Mouse (Mus musculus) embryonic facial prominence, embryonic 12.5 days (tissue): ENCODE measurements around the gene Galnt9. TPM values are rescaled to one million over a fixed set of nuclear protein-coding genes. Genes with fewer than 3 reads are reported as not detected.

ENCODE experiments used
- ATAC-seq: fragments of 200-750 bp; cut with Nextera tagmentation; 2 replicates; pipeline ENCODE4 v1.8.0; 2017; ENCODE audit not compliant: insufficient number of reproducible peaks, insufficient read depth, low FRiP score, low TSS enrichment
- H3K27ac ChIP-seq: fragments of 300-500 bp; sonication (generic); 2 replicates; pipeline ENCODE4 v1.5.1; 2016; ENCODE audit warnings: mild to moderate bottlenecking
- H3K27me3 ChIP-seq: fragments of 300-500 bp; sonication (generic); 2 replicates; pipeline ENCODE4 v1.6.1; 2016; ENCODE audit warnings: mild to moderate bottlenecking, moderate library complexity
- H3K36me3 ChIP-seq: fragments of 300-500 bp; sonication (generic); 2 replicates; pipeline ENCODE4 v1.6.1; 2016; ENCODE audit warnings: mild to moderate bottlenecking
- H3K4me1 ChIP-seq: fragments of 300-500 bp; sonication (generic); 2 replicates; pipeline ENCODE4 v1.6.1; 2016
- H3K4me2 ChIP-seq: fragments of 300-500 bp; sonication (generic); replicated peaks from 2 replicates; pipeline ENCODE4 v1.6.1; 2016; ENCODE audit warnings: mild to moderate bottlenecking, moderate library complexity
- H3K4me3 ChIP-seq: fragments of 300-500 bp; sonication (generic); 2 replicates; pipeline ENCODE4 v1.5.1; 2016; ENCODE audit warnings: mild to moderate bottlenecking
- H3K9ac ChIP-seq: fragments of 300-500 bp; sonication (generic); 2 replicates; pipeline ENCODE4 v1.6.1; 2016; ENCODE audit warnings: mild to moderate bottlenecking, moderate library complexity
- H3K9me3 ChIP-seq: fragments of 300-500 bp; sonication (generic); 2 replicates; pipeline ENCODE4 v1.6.1; 2016; ENCODE audit warnings: mild to moderate bottlenecking, moderate library complexity
- WGBS: fragments of 180-500 bp; shearing (Covaris S2); methylation state at CpG from one replicate; pipeline ENCODE4 v1.1.7; 2016; 5-methylcytosine and 5-hydroxymethylcytosine counted together
- polyA plus RNA-seq: library from polyadenylated mRNA; unstranded; fragments of >200 nt; fragmentation: Nextera tagmentation; extraction: Ambion mirVana; gene quantifications from 2 replicates; pipeline ENCODE4 v1.2.1, GENCODE M21; 2016

Galnt9 gene
- polyA plus RNA-seq, 1 experiment from 2014 or later, result 1.6 TPM

DNA sequence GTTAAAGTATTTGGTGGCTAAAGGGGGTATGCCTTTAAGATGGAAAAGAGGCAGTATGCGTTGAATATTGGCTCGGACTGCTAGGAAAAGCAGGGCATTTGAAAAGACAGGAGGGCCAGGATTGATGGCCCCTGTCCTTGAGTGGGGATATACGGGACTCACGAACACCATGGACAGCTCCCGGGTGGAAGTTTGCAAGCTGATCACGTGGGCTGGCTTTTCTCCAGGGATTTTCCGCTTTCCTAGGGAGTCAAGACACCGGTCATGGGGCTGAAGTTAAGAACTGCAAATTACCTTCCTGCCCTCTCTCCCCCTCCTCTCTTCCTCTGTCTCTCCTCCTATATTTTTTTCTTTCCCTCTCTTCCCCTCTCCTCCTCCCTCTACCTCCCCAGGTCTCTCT is 14.2 kb downstream of the Galnt9 start:
- no peak overlapping the region for H3K4me3 ChIP-seq
- H3K4me1 ChIP-seq, result no peaks in the 10 kb centered on the region
- no peaks in the 10 kb centered on the region for H3K36me3 ChIP-seq
- no peak for ATAC-seq
- no peaks in the 10 kb centered on the region for H3K27me3 ChIP-seq
- no peak overlapping the region for H3K4me2 ChIP-seq
- no peak overlapping the region for H3K27ac ChIP-seq
- no peaks in the 10 kb centered on the region for H3K9me3 ChIP-seq
- 17% methylated on average over 8 of the region's 8 CpGs for WGBS
- H3K9ac ChIP-seq, result no peak overlapping the region

- 87% methylated on average over 8 of the region's 8 CpGs for WGBS
- Histone ChIP-seq H3K27me3 (no peaks in the 10 kb centered on the region), H3K36me3 (no peaks in the 10 kb centered on the region), H3K4me2 (no peak overlapping the region), H3K4me1 (no peaks in the 10 kb centered on the region), H3K9me3 (no peaks in the 10 kb centered on the region), H3K27ac (no peak overlapping the region), H3K9ac (no peak overlapping the region), H3K4me3 (no peak overlapping the region)
- no peak for ATAC-seq
Measured at GRCm38 (mm10) chr5:110559679-110560078, 15.5 kb downstream of the Galnt9 start.

GRCm38 (mm10) chr5:110562741-110563326 is 18.7 kb downstream of the Galnt9 start:
- Histone ChIP-seq H3K9ac (no peak overlapping the region), H3K27me3 (no peaks in the 10 kb centered on the region), H3K27ac (no peak overlapping the region), H3K4me2 (no peak overlapping the region), H3K4me1 (0 out of 2 replicates have a peak, but pooled peaks cover 4% of the 10 kb centered on the region), H3K9me3 (no peaks in the 10 kb centered on the region), H3K4me3 (no peak overlapping the region), H3K36me3 (no peaks in the 10 kb centered on the region)
- WGBS, result 85% methylated on average over 16 of the region's 16 CpGs
- ATAC-seq, result no peak

DNA sequence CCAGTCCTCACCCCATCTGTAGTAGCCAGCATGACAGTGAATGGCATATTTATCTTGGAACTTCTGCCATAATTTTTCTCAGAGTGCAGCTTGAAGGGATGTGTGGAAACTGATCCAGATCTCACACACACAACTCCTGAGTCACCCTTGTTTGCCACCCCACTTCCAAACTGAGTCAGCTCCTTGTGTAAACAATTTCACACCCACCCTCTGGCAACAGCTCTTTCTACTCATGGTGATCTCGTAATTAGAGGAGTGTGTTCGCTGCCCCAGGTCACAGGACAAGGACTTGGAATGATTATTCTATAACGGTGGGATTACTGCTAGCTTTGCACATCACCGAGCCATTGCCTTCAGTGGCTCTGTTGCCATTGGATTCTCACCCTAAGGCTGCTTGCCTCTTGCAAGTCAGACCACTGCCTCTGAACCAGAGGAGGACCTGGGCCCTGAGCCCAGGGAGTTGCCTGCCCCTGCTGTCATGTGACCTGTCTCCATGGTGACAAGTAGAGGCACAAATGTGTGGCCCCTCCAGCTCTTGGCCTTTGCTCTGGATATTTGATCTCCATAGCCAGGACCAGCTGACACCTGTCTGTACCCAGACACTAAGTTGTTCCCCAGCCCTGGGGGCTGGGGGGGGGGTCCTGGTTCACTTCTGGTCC is 21.0 kb downstream of the Galnt9 start:
- Histone ChIP-seq H3K36me3 (no peaks in the 10 kb centered on the region), H3K9me3 (no peaks in the 10 kb centered on the region), H3K27ac (no peak overlapping the region), H3K4me3 (no peak overlapping the region), H3K9ac (no peak overlapping the region), H3K4me1 (0 out of 2 replicates have a peak, but pooled peaks cover 4% of the 10 kb centered on the region), H3K4me2 (no peak overlapping the region), H3K27me3 (no peaks in the 10 kb centered on the region)
- ATAC-seq, result no peak
- WGBS, result 39% methylated on average over 4 of the region's 4 CpGs

- Histone ChIP-seq H3K27me3 (no peaks in the 10 kb centered on the region), H3K9me3 (no peaks in the 10 kb centered on the region), H3K4me3 (no peak overlapping the region), H3K36me3 (no peaks in the 10 kb centered on the region), H3K4me2 (no peak overlapping the region), H3K4me1 (0 out of 2 replicates have a peak, but pooled peaks cover 6% of the 10 kb centered on the region), H3K9ac (no peak overlapping the region), H3K27ac (no peak overlapping the region)
- no peak for ATAC-seq
- WGBS, result 79% methylated on average over 2 of the region's 2 CpGs
Measured at GRCm38 (mm10) chr5:110567547-110567946, 23.4 kb downstream of the Galnt9 start.

- Histone ChIP-seq H3K4me1 (0 out of 2 replicates have a peak, but pooled peaks cover 4% of the 10 kb centered on the region), H3K9ac (no peak overlapping the region), H3K27ac (no peak overlapping the region), H3K27me3 (0 out of 2 replicates have a peak, but pooled peaks cover 4% of the 10 kb centered on the region), H3K9me3 (no peaks in the 10 kb centered on the region), H3K4me3 (no peak overlapping the region), H3K4me2 (no peak overlapping the region), H3K36me3 (no peaks in the 10 kb centered on the region)
- 76% methylated on average over 6 of the region's 6 CpGs for WGBS
- no peak for ATAC-seq
Measured at GRCm38 (mm10) chr5:110574888-110575287, 30.7 kb downstream of the Galnt9 start.

DNA sequence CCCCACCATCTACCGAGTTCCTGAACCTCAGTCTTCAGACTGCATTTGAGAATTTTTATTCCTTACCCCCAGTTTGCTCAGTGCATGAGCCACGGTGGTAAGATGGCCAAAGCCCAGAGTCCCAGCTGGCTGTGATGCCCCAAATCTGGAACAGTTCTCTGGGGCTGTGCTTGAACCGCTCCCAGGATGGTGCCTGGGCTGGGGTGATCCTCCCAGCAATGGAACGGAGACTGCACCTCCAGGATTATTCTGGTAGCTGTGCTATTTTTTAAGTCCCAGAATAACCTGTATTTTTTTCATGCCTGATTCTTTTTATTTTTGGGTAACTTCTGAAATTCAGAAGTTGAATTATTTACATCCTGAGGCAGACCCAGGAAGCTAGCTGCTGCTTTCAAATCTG is 35.1 kb downstream of the Galnt9 start:
- WGBS, result 87% methylated on average over 4 of the region's 4 CpGs
- H3K27me3 ChIP-seq, result 0 out of 2 replicates have a peak, but pooled peaks cover 4% of the 10 kb centered on the region
- H3K4me1 ChIP-seq, result no peaks in the 10 kb centered on the region
- no peak overlapping the region for H3K9ac ChIP-seq
- no peak for ATAC-seq
- H3K4me2 ChIP-seq, result no peak overlapping the region
- no peaks in the 10 kb centered on the region for H3K9me3 ChIP-seq
- H3K4me3 ChIP-seq, result no peak overlapping the region
- H3K36me3 ChIP-seq, result no peaks in the 10 kb centered on the region
- H3K27ac ChIP-seq, result no peak overlapping the region

- Histone ChIP-seq H3K36me3 (no peaks in the 10 kb centered on the region), H3K9ac (no peak overlapping the region), H3K4me3 (no peak overlapping the region), H3K27me3 (0 out of 2 replicates have a peak, but pooled peaks cover 4% of the 10 kb centered on the region), H3K27ac (no peak overlapping the region), H3K4me1 (no peaks in the 10 kb centered on the region), H3K9me3 (no peaks in the 10 kb centered on the region), H3K4me2 (no peak overlapping the region)
- ATAC-seq, result no peak
- WGBS, result 84% methylated on average over 19 of the region's 19 CpGs
Measured at GRCm38 (mm10) chr5:110580569-110581239, 36.5 kb downstream of the Galnt9 start.

- Histone ChIP-seq H3K27ac (no peak overlapping the region), H3K9me3 (no peaks in the 10 kb centered on the region), H3K27me3 (no peaks in the 10 kb centered on the region), H3K36me3 (no peaks in the 10 kb centered on the region), H3K9ac (no peak overlapping the region), H3K4me1 (no peaks in the 10 kb centered on the region), H3K4me3 (no peak overlapping the region), H3K4me2 (no peak overlapping the region)
- no peak for ATAC-seq
- 65% methylated on average over 10 of the region's 10 CpGs for WGBS
Measured at GRCm38 (mm10) chr5:110582647-110583538, 38.7 kb downstream of the Galnt9 start.

- H3K36me3 ChIP-seq, result no peaks in the 10 kb centered on the region
- no peak for ATAC-seq
- no peak overlapping the region for H3K9ac ChIP-seq
- H3K27ac ChIP-seq, result no peak overlapping the region
- H3K27me3 ChIP-seq, result no peaks in the 10 kb centered on the region
- no peaks in the 10 kb centered on the region for H3K9me3 ChIP-seq
- H3K4me1 ChIP-seq, result no peaks in the 10 kb centered on the region
- H3K4me2 ChIP-seq, result no peak overlapping the region
- H3K4me3 ChIP-seq, result no peak overlapping the region
Measured at GRCm38 (mm10) chr5:110587467-110587866, 43.3 kb downstream of the Galnt9 start.

DNA sequence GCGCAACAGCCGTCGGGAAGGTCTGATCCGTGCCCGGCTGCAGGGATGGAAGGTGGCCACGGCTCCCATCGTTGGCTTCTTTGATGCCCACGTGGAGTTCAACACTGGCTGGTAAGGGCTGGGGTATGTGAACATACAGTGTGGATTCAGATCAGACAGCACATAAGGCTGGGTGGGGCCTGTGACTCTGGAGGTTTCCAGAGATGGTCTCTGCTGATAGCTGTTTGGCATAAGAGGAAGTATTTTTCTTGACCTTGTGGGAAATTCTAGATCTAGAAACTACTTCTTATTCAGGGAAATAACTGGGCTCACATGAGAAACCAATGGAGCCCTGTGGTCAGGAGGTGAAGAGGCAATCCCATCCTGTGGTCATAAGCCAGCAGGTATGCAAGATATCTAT is 45.7 kb downstream of the Galnt9 start:
- ATAC-seq, result no peak
- Histone ChIP-seq H3K4me2 (no peak overlapping the region), H3K4me3 (no peak overlapping the region), H3K36me3 (no peaks in the 10 kb centered on the region), H3K9ac (no peak overlapping the region), H3K27ac (no peak overlapping the region), H3K27me3 (no peaks in the 10 kb centered on the region), H3K4me1 (no peaks in the 10 kb centered on the region), H3K9me3 (no peaks in the 10 kb centered on the region)
- 91% methylated on average over 8 of the region's 8 CpGs for WGBS
